Mouse (Mus musculus) hindbrain, embryonic 14.5 days (tissue): ENCODE data around the gene Rock2. TPM values are rescaled to one million over a fixed set of nuclear protein-coding genes. Genes with fewer than 3 reads are reported as not detected.
"Not testable (repeated sequence)": the region's sequence is repeated elsewhere in the genome, so short reads cannot be mapped to it uniquely, and the experiment has no call there.

Experiments
- ATAC-seq: fragments of 200-750 bp; cut with Nextera tagmentation; 2 replicates; pipeline ENCODE4 v1.8.0; 2017; ENCODE audit warnings: moderate number of reproducible peaks, mild to moderate bottlenecking, moderate TSS enrichment, moderate library complexity; ENCODE audit not compliant: low FRiP score
- DNase-seq: peaks from one replicate; pipeline ENCODE4 v3.0.0-alpha.2; 2015; ENCODE audit warnings: low spot score
- H3K27ac ChIP-seq: fragments of 300-500 bp; sonication (generic); 2 replicates; pipeline ENCODE4 v1.5.1; 2014; ENCODE audit warnings: mild to moderate bottlenecking, moderate library complexity
- H3K27me3 ChIP-seq: fragments of 300-500 bp; sonication (generic); 2 replicates; pipeline ENCODE4 v1.6.1; 2014; ENCODE audit warnings: mild to moderate bottlenecking, low read length, mixed read lengths; ENCODE audit not compliant: control insufficient read depth, insufficient read depth
- H3K36me3 ChIP-seq: fragments of 300-500 bp; sonication (generic); replicated peaks from 2 replicates; pipeline ENCODE4 v1.6.1; 2014; ENCODE audit not compliant: control insufficient read depth, insufficient read depth
- H3K4me1 ChIP-seq: fragments of 300-500 bp; sonication (generic); replicated peaks from 2 replicates; pipeline ENCODE4 v1.6.1; 2014; ENCODE audit warnings: antibody characterized with exemption, low read length, mixed read lengths; ENCODE audit not compliant: control insufficient read depth, insufficient read depth
- H3K4me2 ChIP-seq: fragments of 300-500 bp; sonication (generic); replicated peaks from 2 replicates; pipeline ENCODE4 v1.6.1; 2014; ENCODE audit warnings: mild to moderate bottlenecking, moderate library complexity
- H3K4me3 ChIP-seq: fragments of 300-500 bp; sonication (generic); replicated peaks from 2 replicates; pipeline ENCODE4 v1.5.1; 2014; ENCODE audit warnings: mild to moderate bottlenecking, low read length
- H3K9ac ChIP-seq: fragments of 300-500 bp; sonication (generic); 2 replicates; pipeline ENCODE4 v1.6.1; 2014
- H3K9me3 ChIP-seq: fragments of 300-500 bp; sonication (generic); 2 replicates; pipeline ENCODE4 v1.6.1; 2016; ENCODE audit warnings: low read length; ENCODE audit not compliant: control insufficient read depth
- WGBS: fragments of 180-500 bp; shearing (Covaris S2); extraction: QIAGEN DNeasy Blood & Tissue Kit; methylation state at CpG from one replicate; pipeline ENCODE4 v1.1.7; 2014; 5-methylcytosine and 5-hydroxymethylcytosine counted together
- polyA plus RNA-seq: library from polyadenylated mRNA; unstranded; fragments of >200 nt; fragmentation: Nextera tagmentation; extraction: Ambion mirVana; gene quantifications from 2 replicates; pipeline ENCODE4 v1.2.1, GENCODE M21; 2014

Gene Rock2
- polyA plus RNA-seq, 1 experiment from 2014 or later = 17.6 TPM

- no peak overlapping the region for H3K9ac ChIP-seq
- ATAC-seq = no peak
- 32% methylated on average over 4 of the region's 4 CpGs for WGBS
- no peaks in the 10 kb centered on the region for H3K4me1 ChIP-seq
- no peaks in the 10 kb centered on the region for H3K27me3 ChIP-seq
- H3K9me3 ChIP-seq = no peaks in the 10 kb centered on the region
- DNase-seq = peak; percentile 73
- no peak overlapping the region for H3K27ac ChIP-seq
- H3K4me2 ChIP-seq = no peak overlapping the region
- H3K36me3 ChIP-seq = no peaks in the 10 kb centered on the region
- no peak overlapping the region for H3K4me3 ChIP-seq
These were observed 123.8 kb downstream of the Rock2 start for GRCm38 (mm10) chr12:17018468-17018867.

DNA sequence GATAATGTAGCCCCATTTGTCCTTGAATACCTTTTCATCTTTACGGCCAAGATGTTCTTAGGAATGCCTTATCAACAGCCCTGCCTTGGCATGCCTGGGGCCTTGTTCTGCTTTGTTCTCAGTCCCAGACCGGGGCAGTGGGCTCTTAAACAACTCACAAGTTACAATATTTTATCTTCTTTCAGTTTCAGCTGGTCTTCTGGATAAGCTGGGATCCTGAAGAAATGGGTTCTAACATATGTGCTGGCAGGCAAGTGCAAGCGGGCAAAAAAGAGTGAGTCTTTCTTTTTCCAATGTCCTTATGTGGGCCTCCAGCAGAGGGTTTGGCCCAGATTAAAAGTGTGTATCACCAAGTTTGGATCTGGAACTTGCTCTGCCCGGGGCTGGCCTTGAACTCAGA, 126.4 kb downstream of the Rock2 start:
- H3K36me3 ChIP-seq, H3K27ac ChIP-seq, H3K9me3 ChIP-seq, H3K4me2 ChIP-seq, H3K4me3 ChIP-seq, H3K27me3 ChIP-seq, H3K4me1 ChIP-seq, H3K9ac ChIP-seq, DNase-seq, ATAC-seq: not testable (repeated sequence)
- 89% methylated on average over 4 of the region's 4 CpGs for WGBS

GRCm38 (mm10) chr12:17022145-17022544, 127.5 kb downstream of the Rock2 start:
- Histone ChIP-seq H3K9ac (no peak overlapping the region), H3K9me3 (no peaks in the 10 kb centered on the region), H3K4me1 (no peaks in the 10 kb centered on the region), H3K27me3 (no peaks in the 10 kb centered on the region), H3K4me2 (no peak overlapping the region), H3K36me3 (no peaks in the 10 kb centered on the region), H3K4me3 (no peak overlapping the region), H3K27ac (no peak overlapping the region)
- 83% methylated on average over 4 of the region's 4 CpGs for WGBS
- ATAC-seq = no peak
- DNase-seq = no peak

GRCm38 (mm10) chr12:17024554-17025110, 129.9 kb downstream of the Rock2 start:
- H3K27me3 ChIP-seq = no peaks in the 10 kb centered on the region
- no peaks in the 10 kb centered on the region for H3K36me3 ChIP-seq
- no peaks in the 10 kb centered on the region for H3K9me3 ChIP-seq
- no peak for ATAC-seq
- 91% methylated on average over 6 of the region's 6 CpGs for WGBS
- H3K9ac ChIP-seq = no peak overlapping the region
- no peak overlapping the region for H3K4me3 ChIP-seq
- H3K4me1 ChIP-seq = no peaks in the 10 kb centered on the region
- H3K4me2 ChIP-seq = no peak overlapping the region
- DNase-seq = no peak
- H3K27ac ChIP-seq = no peak overlapping the region

DNA sequence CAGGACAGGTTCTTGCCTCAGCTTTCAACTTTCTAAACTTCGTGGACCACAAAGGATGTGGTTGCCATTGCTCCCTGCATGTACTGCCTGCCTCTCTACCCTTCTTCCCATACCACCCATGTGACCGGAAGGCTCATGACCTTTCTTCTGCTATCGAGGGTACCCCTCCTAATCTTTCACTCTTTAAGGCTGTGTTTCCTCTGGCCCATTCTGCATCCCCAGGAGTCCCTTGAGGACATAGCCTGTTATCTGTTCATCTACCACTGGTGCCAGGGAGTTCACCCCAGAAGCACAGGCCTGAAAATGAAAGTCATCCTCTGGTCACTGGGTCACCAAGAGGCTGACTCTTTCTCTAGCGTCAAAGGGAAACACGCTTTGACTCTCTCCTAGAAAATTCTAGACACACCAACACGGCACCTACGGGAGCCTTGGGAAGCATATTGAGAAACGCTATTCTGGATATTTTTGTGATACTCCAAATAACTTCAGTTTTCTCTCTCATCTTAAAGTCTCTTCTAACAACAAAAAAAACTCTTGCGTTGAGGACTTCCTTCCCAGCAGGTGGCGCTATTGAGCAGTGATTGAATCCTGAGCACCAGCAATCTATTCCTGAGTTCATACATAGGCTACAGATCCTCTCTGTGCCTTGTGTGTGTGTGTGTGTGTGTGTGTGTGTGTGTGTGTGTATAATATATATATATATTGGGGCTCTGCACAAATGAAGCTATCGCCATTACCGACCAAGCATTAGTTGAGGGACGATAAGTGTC, 138.2 kb downstream of the Rock2 start:
- H3K9ac ChIP-seq = no peak overlapping the region
- no peak overlapping the region for H3K4me3 ChIP-seq
- no peaks in the 10 kb centered on the region for H3K9me3 ChIP-seq
- no peak overlapping the region for H3K27ac ChIP-seq
- H3K36me3 ChIP-seq = no peaks in the 10 kb centered on the region
- WGBS = 41% methylated on average over 13 of the region's 13 CpGs
- H3K4me1 ChIP-seq = peaks cover 17% of the 10 kb centered on the region; the same call in 1 of the 2 replicates
- no peaks in the 10 kb centered on the region for H3K27me3 ChIP-seq
- no peak overlapping the region for H3K4me2 ChIP-seq
- DNase-seq (peak; percentile 93), ATAC-seq (peak; percentile 56; the same call in 1 of the 2 replicates)

- 78% methylated on average over 9 of the region's 9 CpGs for WGBS
- ATAC-seq = peak; percentile 28; the same call in 1 of the 2 replicates
- no peaks in the 10 kb centered on the region for H3K27me3 ChIP-seq
- H3K27ac ChIP-seq = no peak overlapping the region
- no peaks in the 10 kb centered on the region for H3K36me3 ChIP-seq
- H3K4me1 ChIP-seq = peaks cover 17% of the 10 kb centered on the region; the same call in 1 of the 2 replicates
- H3K4me2 ChIP-seq = no peak overlapping the region
- no peak for DNase-seq
- no peak overlapping the region for H3K4me3 ChIP-seq
- H3K9me3 ChIP-seq = no peaks in the 10 kb centered on the region
- no peak overlapping the region for H3K9ac ChIP-seq
These were observed 138.8 kb downstream of the Rock2 start for GRCm38 (mm10) chr12:17033464-17033841.

DNA sequence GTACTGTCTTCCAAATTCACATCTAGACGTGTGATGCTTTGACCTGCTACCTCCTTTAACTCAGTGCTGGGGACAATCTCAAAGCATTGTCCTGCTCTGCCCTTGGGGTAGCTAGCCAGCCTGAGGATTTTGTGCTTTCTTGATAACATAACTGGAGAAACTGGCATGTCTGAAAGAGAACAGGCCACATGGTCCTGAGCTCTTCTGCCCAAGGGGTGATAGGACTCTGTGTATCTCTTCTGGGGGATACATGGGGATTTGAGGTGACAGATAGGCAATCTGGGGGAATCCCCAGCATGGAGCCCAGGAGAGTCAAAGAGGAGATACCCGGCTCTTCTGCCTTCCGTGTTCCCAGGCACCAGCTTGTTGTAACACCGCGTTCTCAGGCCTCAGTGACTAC, 140.0 kb downstream of the Rock2 start:
- WGBS = 87% methylated on average over 5 of the region's 5 CpGs
- no peak for DNase-seq
- no peaks in the 10 kb centered on the region for H3K9me3 ChIP-seq
- peaks cover 17% of the 10 kb centered on the region; the same call in 1 of the 2 replicates for H3K4me1 ChIP-seq
- no peak overlapping the region for H3K4me2 ChIP-seq
- no peaks in the 10 kb centered on the region for H3K36me3 ChIP-seq
- no peak for ATAC-seq
- H3K4me3 ChIP-seq = no peak overlapping the region
- H3K27ac ChIP-seq = no peak overlapping the region
- no peaks in the 10 kb centered on the region for H3K27me3 ChIP-seq
- no peak overlapping the region for H3K9ac ChIP-seq

- Histone ChIP-seq H3K9ac (no peak overlapping the region), H3K27ac (no peak overlapping the region), H3K4me3 (no peak overlapping the region), H3K36me3 (no peaks in the 10 kb centered on the region), H3K4me2 (no peak overlapping the region), H3K9me3 (no peaks in the 10 kb centered on the region), H3K4me1 (peaks cover 17% of the 10 kb centered on the region; the same call in 1 of the 2 replicates), H3K27me3 (no peaks in the 10 kb centered on the region)
- no peak for DNase-seq
- no peak for ATAC-seq
- 70% methylated on average over 2 of the region's 2 CpGs for WGBS
These were observed 140.4 kb downstream of the Rock2 start for GRCm38 (mm10) chr12:17035128-17035527.

GRCm38 (mm10) chr12:17036532-17036931, 141.8 kb downstream of the Rock2 start:
- Histone ChIP-seq H3K27ac (no peak overlapping the region), H3K9me3 (no peaks in the 10 kb centered on the region), H3K9ac (peak overlapping the region; percentile 16; the same call in 1 of the 2 replicates), H3K4me2 (no peak overlapping the region), H3K4me1 (peaks cover 17% of the 10 kb centered on the region; the same call in 1 of the 2 replicates), H3K36me3 (no peaks in the 10 kb centered on the region), H3K4me3 (no peak overlapping the region), H3K27me3 (no peaks in the 10 kb centered on the region)
- no peak for DNase-seq
- 42% methylated on average over 9 of the region's 9 CpGs for WGBS
- no peak for ATAC-seq
